Mouse (Mus musculus) forebrain, embryonic 14.5 days (tissue): ENCODE measurements around the gene Galnt12. TPM values are rescaled to one million over a fixed set of nuclear protein-coding genes. Genes with fewer than 3 reads are reported as not detected.

Experiments used
- ATAC-seq: fragments of 200-750 bp; cut with Nextera tagmentation; 2 replicates; pipeline ENCODE4 v1.8.0; 2017; ENCODE audit warnings: mild to moderate bottlenecking, moderate library complexity
- DNase-seq: peaks from one replicate; pipeline ENCODE4 v3.0.0-alpha.2; 2015; ENCODE audit warnings: low spot score
- H3K27ac ChIP-seq: fragments of 300-500 bp; sonication (generic); 2 replicates; pipeline ENCODE4 v1.5.1; 2014; ENCODE audit warnings: low read depth, mild to moderate bottlenecking, control low read depth, low read length, moderate library complexity
- H3K27me3 ChIP-seq: fragments of 300-500 bp; sonication (generic); replicated peaks from 2 replicates; pipeline ENCODE4 v1.6.1; 2014; ENCODE audit warnings: low read length, control low read depth, mixed read lengths; ENCODE audit not compliant: control insufficient read depth, insufficient read depth
- H3K36me3 ChIP-seq: fragments of 300-500 bp; sonication (generic); 2 replicates; pipeline ENCODE4 v1.6.1; 2014; ENCODE audit warnings: low read length, control low read depth; ENCODE audit not compliant: control insufficient read depth, insufficient read depth
- H3K4me1 ChIP-seq: fragments of 300-500 bp; sonication (generic); 2 replicates; pipeline ENCODE4 v1.6.1; 2014; ENCODE audit warnings: antibody characterized with exemption, low read length, control low read depth; ENCODE audit not compliant: control insufficient read depth, insufficient read depth
- H3K4me2 ChIP-seq: fragments of 300-500 bp; sonication (generic); 2 replicates; pipeline ENCODE4 v1.6.1; 2014; ENCODE audit warnings: mild to moderate bottlenecking, control low read depth, low read length
- H3K4me3 ChIP-seq: fragments of 300-500 bp; sonication (generic); 2 replicates; pipeline ENCODE4 v1.5.1; 2014; ENCODE audit warnings: low read depth, low read length, control low read depth
- H3K9ac ChIP-seq: fragments of 300-500 bp; sonication (generic); 2 replicates; pipeline ENCODE4 v1.6.1; 2014; ENCODE audit warnings: mild to moderate bottlenecking, low read length, control low read depth, moderate library complexity
- H3K9me3 ChIP-seq: fragments of 300-500 bp; sonication (generic); replicated peaks from 2 replicates; pipeline ENCODE4 v1.6.1; 2016; ENCODE audit warnings: low read length, control low read depth, mixed read lengths; ENCODE audit not compliant: control insufficient read depth
- WGBS: fragments of 180-500 bp; shearing (Covaris S2); extraction: QIAGEN DNeasy Blood & Tissue Kit; methylation state at CpG from one replicate; pipeline ENCODE4 v1.1.7; 2014; 5-methylcytosine and 5-hydroxymethylcytosine counted together
- polyA plus RNA-seq: library from polyadenylated mRNA; unstranded; fragments of >200 nt; fragmentation: Nextera tagmentation; extraction: Ambion mirVana; gene quantifications from 2 replicates; pipeline ENCODE4 v1.2.1, GENCODE M21; 2014

The Galnt12 gene
- polyA plus RNA-seq, 1 experiment from 2014 or later = 0.62 TPM

DNA sequence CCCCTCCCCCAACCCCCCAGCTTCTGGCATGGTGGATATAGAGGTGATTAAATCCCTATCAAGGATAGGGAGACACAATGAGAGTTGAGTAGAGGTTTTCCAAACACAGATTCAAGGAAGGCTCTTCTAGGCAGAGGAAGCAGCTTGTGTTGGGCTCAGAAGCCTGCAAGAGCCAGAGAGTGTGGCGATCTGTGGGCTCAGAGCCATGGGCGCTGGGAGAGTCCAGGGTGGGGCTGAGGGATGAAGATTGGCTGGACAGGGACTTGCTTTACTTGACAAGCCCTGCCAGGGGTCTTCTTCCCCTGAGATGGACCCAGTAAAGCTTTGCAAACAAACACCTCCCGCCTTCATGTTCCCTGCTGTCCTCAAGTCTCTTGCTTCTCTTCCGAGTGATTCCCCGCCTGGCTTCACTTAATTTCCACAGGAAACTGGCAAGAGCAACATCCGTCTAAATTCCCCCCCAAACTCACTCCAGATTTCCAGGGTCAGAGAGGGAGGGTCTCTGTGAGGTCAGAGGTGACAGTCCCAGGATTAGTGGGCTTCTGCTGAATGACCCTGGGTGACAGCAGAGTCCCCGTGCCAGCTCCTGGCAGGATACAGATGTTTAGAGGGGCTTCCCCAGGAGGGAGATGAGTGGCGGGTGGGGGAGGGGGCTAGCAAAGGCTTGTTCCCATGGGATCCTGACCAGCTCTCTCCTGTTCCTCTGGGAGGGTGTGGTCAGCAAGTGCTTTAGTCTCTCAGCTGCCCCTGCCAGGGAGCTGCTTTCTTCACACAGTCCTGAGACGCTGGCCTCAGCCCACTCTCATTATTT is 47.5 kb downstream of the Galnt12 start:
- Histone ChIP-seq H3K27ac (no peak overlapping the region), H3K36me3 (no peaks in the 10 kb centered on the region), H3K4me3 (no peak overlapping the region), H3K4me1 (no peaks in the 10 kb centered on the region), H3K9ac (no peak overlapping the region), H3K27me3 (no peaks in the 10 kb centered on the region), H3K4me2 (no peak overlapping the region), H3K9me3 (no peaks in the 10 kb centered on the region)
- no peak for ATAC-seq
- no peak for DNase-seq
- 50% methylated on average over 9 of the region's 9 CpGs for WGBS

DNA sequence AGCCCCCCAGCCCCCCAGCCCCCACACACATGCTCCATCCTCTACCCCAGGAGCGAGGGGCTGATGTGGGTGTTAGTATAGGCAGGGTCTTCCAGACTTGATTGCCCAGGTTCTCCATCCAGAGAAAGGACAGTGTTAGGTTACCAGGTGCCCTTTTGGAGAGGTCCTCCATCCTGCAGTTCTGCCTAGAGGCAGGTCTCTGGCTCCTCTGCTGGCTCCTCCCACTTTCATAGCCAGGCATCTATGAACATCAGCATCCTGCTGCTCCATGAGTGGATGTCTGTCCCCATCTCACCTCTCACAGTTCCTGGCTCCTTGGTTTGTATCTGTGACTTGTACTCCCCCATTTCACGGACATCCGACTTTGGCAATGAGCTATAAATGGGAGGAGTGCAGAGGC is 48.6 kb downstream of the Galnt12 start:
- H3K9ac ChIP-seq = no peak overlapping the region
- WGBS = 87% methylated on average over 3 of the region's 3 CpGs
- DNase-seq = no peak

DNA sequence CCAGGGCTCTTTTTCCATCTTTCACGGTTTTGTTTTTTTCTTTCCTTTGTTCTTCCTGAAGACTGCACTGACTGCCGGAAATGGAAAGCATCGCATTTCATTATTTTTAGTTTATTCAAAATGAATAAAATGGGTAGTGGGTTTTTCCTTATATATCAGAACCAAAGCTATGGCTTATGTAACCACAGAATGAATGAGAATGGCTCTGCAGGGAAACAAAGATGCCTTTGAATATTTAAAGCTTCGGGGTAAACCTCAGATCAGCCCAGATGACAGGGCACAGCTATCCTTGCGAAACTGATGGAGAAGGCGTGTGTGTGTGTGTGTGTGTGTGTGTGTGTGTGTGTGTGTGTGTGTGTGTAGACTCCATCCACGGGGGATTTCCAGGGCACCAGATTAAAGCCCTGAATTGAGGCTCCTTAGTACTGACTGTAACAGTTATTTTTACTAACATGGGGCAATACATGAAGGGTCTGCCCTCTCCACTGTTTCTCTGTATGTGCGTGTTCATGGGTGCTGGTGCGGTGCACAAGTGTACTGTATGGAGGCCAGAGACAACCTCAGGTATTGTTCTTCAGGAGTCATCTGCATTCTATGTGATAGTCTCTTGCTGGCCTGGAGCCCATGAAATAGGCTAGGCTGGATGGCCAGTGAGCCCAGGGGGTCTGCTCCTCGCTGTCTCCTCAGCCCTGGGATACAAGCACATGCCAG is 49.9 kb downstream of the Galnt12 start:
- no peak for DNase-seq
- Histone ChIP-seq H3K36me3 (no peaks in the 10 kb centered on the region), H3K4me2 (no peak overlapping the region), H3K27me3 (no peaks in the 10 kb centered on the region), H3K4me3 (no peak overlapping the region), H3K9me3 (no peaks in the 10 kb centered on the region), H3K4me1 (no peaks in the 10 kb centered on the region), H3K9ac (no peak overlapping the region), H3K27ac (no peak overlapping the region)
- 62% methylated on average over 10 of the region's 10 CpGs for WGBS
- no peak for ATAC-seq

More for the DNA sequence above, 48.6 kb downstream of the Galnt12 start:
- ATAC-seq = no peak
- no peaks in the 10 kb centered on the region for H3K9me3 ChIP-seq
- no peak overlapping the region for H3K27ac ChIP-seq
- H3K4me2 ChIP-seq = no peak overlapping the region
- no peaks in the 10 kb centered on the region for H3K4me1 ChIP-seq
- no peak overlapping the region for H3K4me3 ChIP-seq
- no peaks in the 10 kb centered on the region for H3K27me3 ChIP-seq
- no peaks in the 10 kb centered on the region for H3K36me3 ChIP-seq

DNA sequence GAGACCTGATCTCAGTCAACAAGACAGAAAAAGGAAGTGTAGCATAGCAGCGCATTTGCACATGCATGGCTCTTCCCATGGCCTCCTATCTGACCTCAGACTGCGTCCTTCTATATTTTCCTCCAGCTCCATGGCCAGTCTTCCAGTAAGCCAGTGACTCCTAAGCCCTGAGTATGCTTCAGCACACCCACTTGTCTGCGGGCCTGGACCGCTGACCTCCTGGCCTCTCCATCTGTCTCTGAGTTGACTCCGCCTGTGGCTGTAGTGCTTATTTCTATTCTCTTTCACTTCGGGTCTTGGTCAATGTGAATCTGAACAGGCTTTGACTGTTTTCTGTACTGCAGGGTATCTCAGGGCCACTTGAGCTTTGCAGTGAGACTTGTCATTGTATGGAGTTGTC is 52.1 kb downstream of the Galnt12 start:
- H3K4me2 ChIP-seq = no peak overlapping the region
- no peak for DNase-seq
- H3K9ac ChIP-seq = no peak overlapping the region
- H3K4me3 ChIP-seq = no peak overlapping the region
- WGBS = 88% methylated on average over 6 of the region's 6 CpGs
- no peaks in the 10 kb centered on the region for H3K36me3 ChIP-seq
- ATAC-seq = no peak
- H3K9me3 ChIP-seq = no peaks in the 10 kb centered on the region
- no peaks in the 10 kb centered on the region for H3K27me3 ChIP-seq
- no peak overlapping the region for H3K27ac ChIP-seq
- H3K4me1 ChIP-seq = no peaks in the 10 kb centered on the region

DNA sequence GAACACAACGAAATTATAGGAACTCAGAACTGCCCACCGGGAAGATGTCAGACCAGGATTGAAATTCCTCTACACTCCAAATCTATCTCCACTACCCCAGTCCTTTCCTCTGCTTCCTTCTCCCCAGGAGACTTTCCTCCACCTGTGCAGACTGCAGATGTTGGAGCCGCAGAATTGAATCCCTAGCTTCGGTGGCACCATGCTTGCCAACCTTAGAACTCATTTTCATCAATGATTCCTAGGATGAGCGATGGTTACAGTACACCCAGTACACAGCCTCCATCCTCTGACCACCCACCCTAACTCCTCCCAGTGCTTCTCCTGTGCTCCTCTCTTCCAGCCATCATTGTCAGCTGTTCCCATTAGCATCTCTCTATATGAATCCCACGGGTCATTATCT is 53.6 kb downstream of the Galnt12 start:
- H3K9ac ChIP-seq = no peak overlapping the region
- DNase-seq = no peak
- no peaks in the 10 kb centered on the region for H3K36me3 ChIP-seq
- H3K27me3 ChIP-seq = no peaks in the 10 kb centered on the region
- H3K27ac ChIP-seq = no peak overlapping the region
- no peak overlapping the region for H3K4me3 ChIP-seq
- no peak for ATAC-seq
- 91% methylated on average over 6 of the region's 6 CpGs for WGBS
- H3K9me3 ChIP-seq = no peaks in the 10 kb centered on the region
- no peaks in the 10 kb centered on the region for H3K4me1 ChIP-seq
- H3K4me2 ChIP-seq = no peak overlapping the region

DNA sequence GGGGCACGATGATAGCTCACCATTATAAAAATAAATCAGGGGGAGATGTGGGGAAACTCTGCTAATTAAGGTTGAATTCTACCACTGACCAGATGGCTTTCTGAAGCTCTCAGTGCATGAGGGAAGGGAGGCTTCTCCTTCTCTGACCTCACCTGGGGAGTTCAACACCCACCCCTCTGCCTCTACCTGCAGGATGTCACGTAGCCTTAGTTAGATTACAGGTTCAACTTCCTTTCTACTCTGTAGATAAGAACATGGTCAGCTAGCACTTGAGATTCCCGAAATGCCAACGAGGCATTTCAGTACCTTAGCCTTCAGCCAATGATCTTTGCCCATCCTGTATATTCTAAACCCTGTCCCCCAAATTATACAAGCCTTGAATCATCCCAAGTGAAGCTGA is 54.9 kb downstream of the Galnt12 start:
- DNase-seq = no peak
- WGBS = 88% methylated on average over 4 of the region's 4 CpGs
- Histone ChIP-seq H3K27me3 (no peaks in the 10 kb centered on the region), H3K4me1 (no peaks in the 10 kb centered on the region), H3K4me3 (no peak overlapping the region), H3K9ac (no peak overlapping the region), H3K9me3 (no peaks in the 10 kb centered on the region), H3K4me2 (no peak overlapping the region), H3K27ac (no peak overlapping the region), H3K36me3 (no peaks in the 10 kb centered on the region)
- no peak for ATAC-seq

DNA sequence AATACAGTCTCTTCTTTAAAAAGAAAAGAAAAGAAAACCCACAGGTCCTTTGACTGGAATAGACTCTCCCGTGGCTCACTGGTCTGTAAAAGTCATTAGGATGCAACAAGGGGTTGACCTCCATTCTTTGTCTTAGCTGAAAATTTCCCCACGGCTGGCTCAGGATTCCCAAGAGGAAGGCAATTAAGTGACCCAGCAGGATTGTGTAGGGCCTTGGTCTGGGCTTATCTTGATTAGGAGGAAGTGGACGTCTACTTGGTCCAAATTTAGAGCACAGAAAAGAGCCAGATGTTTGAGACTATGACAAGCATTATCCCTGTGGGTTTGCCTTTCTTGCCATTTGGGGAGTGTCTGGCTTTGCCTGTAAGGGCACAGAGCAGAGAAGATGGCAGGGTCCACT is 58.3 kb downstream of the Galnt12 start:
- Histone ChIP-seq H3K27me3 (no peaks in the 10 kb centered on the region), H3K4me1 (no peaks in the 10 kb centered on the region), H3K4me3 (no peak overlapping the region), H3K36me3 (no peaks in the 10 kb centered on the region), H3K4me2 (no peak overlapping the region), H3K27ac (no peak overlapping the region), H3K9ac (no peak overlapping the region), H3K9me3 (no peaks in the 10 kb centered on the region)
- DNase-seq (no peak), ATAC-seq (no peak)
- 16% methylated on average over 3 of the region's 3 CpGs for WGBS

DNA sequence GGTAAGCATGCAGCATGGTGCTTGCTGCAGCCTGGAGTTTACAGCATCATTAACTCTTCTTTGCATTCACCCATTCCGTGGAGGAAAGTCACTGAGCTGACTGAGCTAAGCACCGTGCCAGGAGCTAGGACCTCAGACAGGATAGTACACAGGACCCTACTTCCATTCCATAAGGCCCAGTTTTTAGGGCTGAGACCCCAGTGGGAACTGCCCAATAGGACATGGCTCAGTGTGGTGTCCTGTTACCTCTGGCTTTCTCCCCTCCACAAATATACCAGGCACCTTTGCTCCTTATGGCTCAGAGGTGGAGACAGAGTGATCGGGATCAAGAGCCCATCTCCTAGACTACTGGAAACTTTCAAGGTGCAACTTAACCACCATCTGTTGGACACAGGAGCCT is 59.1 kb downstream of the Galnt12 start:
- WGBS = 88% methylated on average over 3 of the region's 3 CpGs
- Histone ChIP-seq H3K9ac (no peak overlapping the region), H3K4me2 (no peak overlapping the region), H3K4me3 (no peak overlapping the region), H3K36me3 (no peaks in the 10 kb centered on the region), H3K4me1 (no peaks in the 10 kb centered on the region), H3K27ac (no peak overlapping the region), H3K27me3 (no peaks in the 10 kb centered on the region), H3K9me3 (no peaks in the 10 kb centered on the region)
- ATAC-seq = no peak
- DNase-seq = no peak

DNA sequence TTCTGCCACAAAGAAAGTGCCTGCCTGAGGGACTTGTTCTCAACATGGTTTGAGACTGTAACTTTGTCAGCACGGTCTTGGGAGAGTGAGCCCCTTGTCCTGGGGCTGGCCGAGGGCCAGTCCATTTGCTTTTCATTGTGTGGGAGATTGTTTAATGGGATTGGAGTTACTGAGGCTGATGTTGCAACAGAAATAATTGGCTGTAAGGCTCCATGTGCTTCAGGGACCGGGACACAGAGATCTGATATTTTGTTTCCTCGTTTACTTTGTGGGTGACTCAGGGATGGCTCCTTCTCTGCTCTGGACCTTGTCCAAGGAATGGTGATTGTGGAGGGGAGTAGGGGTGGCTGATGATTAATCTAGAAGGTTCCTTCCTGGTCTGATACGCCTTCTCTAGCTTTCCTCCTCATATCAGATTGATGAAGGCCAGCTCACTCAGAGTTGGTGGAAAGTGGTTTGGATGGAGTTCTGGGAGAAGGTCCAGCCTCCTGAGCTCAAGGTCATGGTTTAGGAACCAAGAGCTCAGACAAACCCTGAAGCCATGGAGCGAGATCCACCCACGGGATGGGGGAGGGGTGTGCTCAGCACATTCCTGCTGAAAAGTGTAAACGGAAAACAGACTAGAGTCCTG is 60.0 kb downstream of the Galnt12 start:
- H3K4me3 ChIP-seq = no peak overlapping the region
- H3K9ac ChIP-seq = no peak overlapping the region
- no peaks in the 10 kb centered on the region for H3K4me1 ChIP-seq
- ATAC-seq (no peak), DNase-seq (peak; percentile 27)
- no peak overlapping the region for H3K4me2 ChIP-seq
- no peak overlapping the region for H3K27ac ChIP-seq
- no peaks in the 10 kb centered on the region for H3K36me3 ChIP-seq
- 58% methylated on average over 8 of the region's 8 CpGs for WGBS
- no peaks in the 10 kb centered on the region for H3K9me3 ChIP-seq
- no peaks in the 10 kb centered on the region for H3K27me3 ChIP-seq
